Mouse (Mus musculus) lung, adult 2 months (tissue): Measurements from ENCODE around the gene Perp.

Source experiments
- CTCF ChIP-seq: fragments of 200-500 bp; IDR thresholded peaks from 2 replicates; pipeline ENCODE4 v1.5.1; 2011; ENCODE audit warnings: mild to moderate bottlenecking, low read length, control low read depth; ENCODE audit not compliant: insufficient read depth
- POLR2A ChIP-seq: fragments of 200-500 bp; IDR thresholded peaks from 2 replicates; pipeline ENCODE4 v1.6.1; 2011; ENCODE audit warnings: low read depth, mild to moderate bottlenecking, control low read depth, low read length, borderline replicate concordance; ENCODE audit errors: extremely low read depth

DNA sequence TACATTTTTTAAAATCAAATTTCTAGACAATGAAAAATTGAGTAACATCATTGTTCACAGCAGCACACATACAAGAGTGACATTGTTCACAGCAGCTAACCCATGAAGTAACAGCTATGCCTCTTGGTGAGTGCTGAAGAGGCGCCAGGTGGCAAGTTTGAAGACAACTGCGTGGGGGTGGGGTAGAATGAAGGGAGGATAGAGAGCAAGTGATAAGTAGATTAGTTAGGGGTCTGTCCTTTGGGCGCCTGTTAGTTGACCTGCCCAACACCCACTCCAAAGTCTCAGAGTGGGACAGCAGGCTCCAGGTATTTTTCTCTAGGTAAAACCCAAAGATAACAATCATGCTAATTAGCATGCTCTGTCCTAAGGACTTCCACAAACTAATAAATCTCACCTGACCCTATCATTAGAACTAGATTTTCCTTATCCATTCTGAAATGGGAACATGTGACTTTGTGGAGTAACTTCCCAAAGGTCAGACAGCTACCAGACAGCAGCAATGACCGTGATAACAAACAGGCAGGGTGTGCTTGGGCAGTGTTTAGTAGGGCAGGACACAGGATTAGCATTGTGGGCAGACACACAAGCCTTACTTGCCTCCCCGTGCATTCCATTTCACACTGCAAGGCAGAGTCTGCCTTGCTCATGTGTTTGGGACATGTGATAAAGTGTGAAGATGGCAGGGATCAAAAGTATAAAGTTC lies 15.5 kb downstream of the Perp start:
- TF ChIP-seq CTCF: no peak
- TF ChIP-seq POLR2A: no peak
